Mouse (Mus musculus): Measurements from ENCODE around the gene Dctn2. TPM values are rescaled to one million over a fixed set of nuclear protein-coding genes. Genes with fewer than 3 reads are reported as not detected.

Dctn2 gene
- polyA plus RNA-seq, 1 experiment = 250 TPM

GRCm38 (mm10) chr10:127264971-127265370, 1.2 kb upstream of the Dctn2 start:
- TF ChIP-seq TCF3 (IDR thresholded peaks at IDR 0.05; ENCODE audit: insufficient read length, low read depth) = no peak
- TF ChIP-seq POLR2AphosphoS2 (IDR thresholded peaks at IDR 0.05; ENCODE audit: insufficient read length, low read depth) = no peak
- no peak for TF ChIP-seq TCF12 (IDR thresholded peaks at IDR 0.05; ENCODE audit: insufficient read depth, poor library complexity, severe bottlenecking)
- TF ChIP-seq CEBPB (IDR thresholded peaks at IDR 0.05; ENCODE audit: insufficient read depth, poor library complexity, severe bottlenecking) = no peak
- TF ChIP-seq MAX (IDR thresholded peaks at IDR 0.05; ENCODE audit: low read depth) = no peak
- no peak for TF ChIP-seq MYOG (IDR thresholded peaks at IDR 0.05; ENCODE audit: control insufficient read depth in 1 of 3, insufficient read depth in 1 of 3, insufficient read length in 2 of 3, low read depth in 2 of 3)
- TF ChIP-seq USF1 (IDR thresholded peaks at IDR 0.05; ENCODE audit: low read depth) = no peak
- no peak for TF ChIP-seq REST (IDR thresholded peaks at IDR 0.05; ENCODE audit: insufficient read depth, insufficient read length)
- TF ChIP-seq MYOD1 (IDR thresholded peaks at IDR 0.05; ENCODE audit: control insufficient read depth in 1 of 3, insufficient read length in 2 of 3, low read depth in 2 of 3) = no peak
- TF ChIP-seq SRF (IDR thresholded peaks at IDR 0.05; ENCODE audit: control insufficient read depth, insufficient read length, low read depth) = no peak
- no peak for TF ChIP-seq POLR2A (IDR thresholded peaks at IDR 0.05; ENCODE audit: insufficient read length, low read depth)
- no peak for TF ChIP-seq E2F4 (IDR thresholded peaks at IDR 0.05; ENCODE audit: insufficient read depth)
- peaks cover 35% of the 10 kb centered on the region for H3K79me2 ChIP-seq (ENCODE audit: control insufficient read depth, insufficient read depth)
- H3K4me2 ChIP-seq (ENCODE audit: low read depth) = no peak overlapping the region
- no peak overlapping the region for H3K4me3 ChIP-seq
- H3K36me3 ChIP-seq (ENCODE audit: control insufficient read depth, insufficient read depth) = no peaks in the 10 kb centered on the region
- H3ac ChIP-seq (ENCODE audit: control insufficient read depth, insufficient read length) = no peak overlapping the region
- peaks cover 21% of the 10 kb centered on the region for H3K27me3 ChIP-seq (ENCODE audit: control insufficient read depth, insufficient read depth, insufficient read length)

GRCm38 (mm10) chr10:127265727-127266111, 449 bp upstream of the Dctn2 start:
- Histone ChIP-seq H3K36me3 (ENCODE audit: control insufficient read depth, insufficient read depth) (no peaks in the 10 kb centered on the region), H3K79me2 (ENCODE audit: control insufficient read depth, insufficient read depth) (peaks cover 35% of the 10 kb centered on the region), H3K4me3 (peak overlapping the region; percentile 60), H3K4me2 (ENCODE audit: low read depth) (peak overlapping the region; percentile 78), H3K27me3 (ENCODE audit: control insufficient read depth, insufficient read depth, insufficient read length) (peaks cover 17% of the 10 kb centered on the region), H3ac (ENCODE audit: control insufficient read depth, insufficient read length) (peak overlapping the region; percentile 61)
- no peak for TF ChIP-seq MYOG (IDR thresholded peaks at IDR 0.05; ENCODE audit: control insufficient read depth in 1 of 3, insufficient read depth in 1 of 3, insufficient read length in 2 of 3, low read depth in 2 of 3)
- no peak for TF ChIP-seq TCF12 (IDR thresholded peaks at IDR 0.05; ENCODE audit: insufficient read depth, poor library complexity, severe bottlenecking)
- TF ChIP-seq TCF3 (IDR thresholded peaks at IDR 0.05; ENCODE audit: insufficient read length, low read depth) = no peak
- TF ChIP-seq POLR2A (IDR thresholded peaks at IDR 0.05; ENCODE audit: insufficient read length, low read depth) = no peak
- TF ChIP-seq USF1 (IDR thresholded peaks at IDR 0.05; ENCODE audit: low read depth) = peak; percentile 65
- TF ChIP-seq REST (IDR thresholded peaks at IDR 0.05; ENCODE audit: insufficient read depth, insufficient read length) = no peak
- no peak for TF ChIP-seq MAX (IDR thresholded peaks at IDR 0.05; ENCODE audit: low read depth)

GRCm38 (mm10) chr10:127267318-127267717, 1.1 kb downstream of the Dctn2 start:
- Histone ChIP-seq H3K27me3 (ENCODE audit: control insufficient read depth, insufficient read depth, insufficient read length) (peaks cover 10% of the 10 kb centered on the region), H3K4me3 (peak overlapping the region; percentile 60), H3ac (ENCODE audit: control insufficient read depth, insufficient read length) (peak overlapping the region; percentile 61), H3K79me2 (ENCODE audit: control insufficient read depth, insufficient read depth) (peaks cover 35% of the 10 kb centered on the region), H3K4me2 (ENCODE audit: low read depth) (peak overlapping the region; percentile 85), H3K36me3 (ENCODE audit: control insufficient read depth, insufficient read depth) (no peaks in the 10 kb centered on the region)
- no peak for TF ChIP-seq TCF12 (IDR thresholded peaks at IDR 0.05; ENCODE audit: insufficient read depth, poor library complexity, severe bottlenecking)
- no peak for TF ChIP-seq MAX (IDR thresholded peaks at IDR 0.05; ENCODE audit: low read depth)
- no peak for TF ChIP-seq E2F4 (IDR thresholded peaks at IDR 0.05; ENCODE audit: insufficient read depth)
- no peak for TF ChIP-seq POLR2A (IDR thresholded peaks at IDR 0.05; ENCODE audit: insufficient read length, low read depth)

GRCm38 (mm10) chr10:127268401-127268800, 2.2 kb downstream of the Dctn2 start:
- Histone ChIP-seq H3K27me3 (ENCODE audit: control insufficient read depth, insufficient read depth, insufficient read length) (no peaks in the 10 kb centered on the region), H3K36me3 (ENCODE audit: control insufficient read depth, insufficient read depth) (peaks cover 10% of the 10 kb centered on the region), H3ac (ENCODE audit: control insufficient read depth, insufficient read length) (no peak overlapping the region), H3K4me2 (ENCODE audit: low read depth) (peak overlapping the region; percentile 8), H3K4me3 (no peak overlapping the region), H3K79me2 (ENCODE audit: control insufficient read depth, insufficient read depth) (peaks cover 35% of the 10 kb centered on the region)
- peak in 1 of 3 experiments; percentile 36 for TF ChIP-seq MYOG (IDR thresholded peaks at IDR 0.05; ENCODE audit: control insufficient read depth in 1 of 3, insufficient read depth in 1 of 3, insufficient read length in 2 of 3, low read depth in 2 of 3)
- TF ChIP-seq TCF12 (IDR thresholded peaks at IDR 0.05; ENCODE audit: insufficient read depth, poor library complexity, severe bottlenecking) = no peak
- TF ChIP-seq CEBPB (IDR thresholded peaks at IDR 0.05; ENCODE audit: insufficient read depth, poor library complexity, severe bottlenecking) = no peak
- TF ChIP-seq SRF (IDR thresholded peaks at IDR 0.05; ENCODE audit: control insufficient read depth, insufficient read length, low read depth) = no peak
- peak; percentile 62 for TF ChIP-seq POLR2AphosphoS2 (IDR thresholded peaks at IDR 0.05; ENCODE audit: insufficient read length, low read depth)
- TF ChIP-seq USF1 (IDR thresholded peaks at IDR 0.05; ENCODE audit: low read depth) = no peak
- no peak for TF ChIP-seq REST (IDR thresholded peaks at IDR 0.05; ENCODE audit: insufficient read depth, insufficient read length)
- peak; percentile 41 for TF ChIP-seq POLR2A (IDR thresholded peaks at IDR 0.05; ENCODE audit: insufficient read length, low read depth)
- TF ChIP-seq MYOD1 (IDR thresholded peaks at IDR 0.05; ENCODE audit: control insufficient read depth in 1 of 3, insufficient read length in 2 of 3, low read depth in 2 of 3) = peak in 1 of 3 experiments; percentile 36
- TF ChIP-seq TCF3 (IDR thresholded peaks at IDR 0.05; ENCODE audit: insufficient read length, low read depth) = no peak
- no peak for TF ChIP-seq E2F4 (IDR thresholded peaks at IDR 0.05; ENCODE audit: insufficient read depth)
- TF ChIP-seq MAX (IDR thresholded peaks at IDR 0.05; ENCODE audit: low read depth) = no peak

- peaks cover 35% of the 10 kb centered on the region for H3K79me2 ChIP-seq (ENCODE audit: control insufficient read depth, insufficient read depth)
- H3K36me3 ChIP-seq (ENCODE audit: control insufficient read depth, insufficient read depth) = peaks cover 14% of the 10 kb centered on the region
- no peak for TF ChIP-seq REST (IDR thresholded peaks at IDR 0.05; ENCODE audit: insufficient read depth, insufficient read length)
- TF ChIP-seq CEBPB (IDR thresholded peaks at IDR 0.05; ENCODE audit: insufficient read depth, poor library complexity, severe bottlenecking) = no peak
- no peak for TF ChIP-seq E2F4 (IDR thresholded peaks at IDR 0.05; ENCODE audit: insufficient read depth)
- no peak for TF ChIP-seq MYOG (IDR thresholded peaks at IDR 0.05; ENCODE audit: control insufficient read depth in 1 of 3, insufficient read depth in 1 of 3, insufficient read length in 2 of 3, low read depth in 2 of 3)
- no peak for TF ChIP-seq POLR2AphosphoS2 (IDR thresholded peaks at IDR 0.05; ENCODE audit: insufficient read length, low read depth)
- TF ChIP-seq TCF3 (IDR thresholded peaks at IDR 0.05; ENCODE audit: insufficient read length, low read depth) = no peak
- TF ChIP-seq SRF (IDR thresholded peaks at IDR 0.05; ENCODE audit: control insufficient read depth, insufficient read length, low read depth) = no peak
- no peak for TF ChIP-seq MYOD1 (IDR thresholded peaks at IDR 0.05; ENCODE audit: control insufficient read depth in 1 of 3, insufficient read length in 2 of 3, low read depth in 2 of 3)
- no peak for TF ChIP-seq MAX (IDR thresholded peaks at IDR 0.05; ENCODE audit: low read depth)
- no peak for TF ChIP-seq USF1 (IDR thresholded peaks at IDR 0.05; ENCODE audit: low read depth)
- TF ChIP-seq TCF12 (IDR thresholded peaks at IDR 0.05; ENCODE audit: insufficient read depth, poor library complexity, severe bottlenecking) = no peak
- no peak for TF ChIP-seq POLR2A (IDR thresholded peaks at IDR 0.05; ENCODE audit: insufficient read length, low read depth)
- H3K4me3 ChIP-seq = no peak overlapping the region
- H3K27me3 ChIP-seq (ENCODE audit: control insufficient read depth, insufficient read depth, insufficient read length) = no peaks in the 10 kb centered on the region
- H3K4me2 ChIP-seq (ENCODE audit: low read depth) = no peak overlapping the region
- no peak overlapping the region for H3ac ChIP-seq (ENCODE audit: control insufficient read depth, insufficient read length)
These were observed 2.9 kb downstream of the Dctn2 start for GRCm38 (mm10) chr10:127269036-127269435.
